Mouse (Mus musculus) hindbrain, embryonic 14.5 days (tissue): ENCODE results near the gene Atp4b. TPM values are rescaled to one million over a fixed set of nuclear protein-coding genes. Genes with fewer than 3 reads are reported as not detected.

ENCODE experiments used
- ATAC-seq: fragments of 200-750 bp; cut with Nextera tagmentation; 2 replicates; pipeline ENCODE4 v1.8.0; 2017; ENCODE audit warnings: moderate number of reproducible peaks, mild to moderate bottlenecking, moderate TSS enrichment, moderate library complexity; ENCODE audit not compliant: low FRiP score
- DNase-seq: peaks from one replicate; pipeline ENCODE4 v3.0.0-alpha.2; 2015; ENCODE audit warnings: low spot score
- H3K27ac ChIP-seq: fragments of 300-500 bp; sonication (generic); 2 replicates; pipeline ENCODE4 v1.5.1; 2014; ENCODE audit warnings: mild to moderate bottlenecking, moderate library complexity
- H3K27me3 ChIP-seq: fragments of 300-500 bp; sonication (generic); 2 replicates; pipeline ENCODE4 v1.6.1; 2014; ENCODE audit warnings: mild to moderate bottlenecking, low read length, mixed read lengths; ENCODE audit not compliant: control insufficient read depth, insufficient read depth
- H3K36me3 ChIP-seq: fragments of 300-500 bp; sonication (generic); replicated peaks from 2 replicates; pipeline ENCODE4 v1.6.1; 2014; ENCODE audit not compliant: control insufficient read depth, insufficient read depth
- H3K4me1 ChIP-seq: fragments of 300-500 bp; sonication (generic); replicated peaks from 2 replicates; pipeline ENCODE4 v1.6.1; 2014; ENCODE audit warnings: antibody characterized with exemption, low read length, mixed read lengths; ENCODE audit not compliant: control insufficient read depth, insufficient read depth
- H3K4me2 ChIP-seq: fragments of 300-500 bp; sonication (generic); replicated peaks from 2 replicates; pipeline ENCODE4 v1.6.1; 2014; ENCODE audit warnings: mild to moderate bottlenecking, moderate library complexity
- H3K4me3 ChIP-seq: fragments of 300-500 bp; sonication (generic); replicated peaks from 2 replicates; pipeline ENCODE4 v1.5.1; 2014; ENCODE audit warnings: mild to moderate bottlenecking, low read length
- H3K9ac ChIP-seq: fragments of 300-500 bp; sonication (generic); 2 replicates; pipeline ENCODE4 v1.6.1; 2014
- H3K9me3 ChIP-seq: fragments of 300-500 bp; sonication (generic); 2 replicates; pipeline ENCODE4 v1.6.1; 2016; ENCODE audit warnings: low read length; ENCODE audit not compliant: control insufficient read depth
- WGBS: fragments of 180-500 bp; shearing (Covaris S2); extraction: QIAGEN DNeasy Blood & Tissue Kit; methylation state at CpG from one replicate; pipeline ENCODE4 v1.1.7; 2014; 5-methylcytosine and 5-hydroxymethylcytosine counted together
- polyA plus RNA-seq: library from polyadenylated mRNA; unstranded; fragments of >200 nt; fragmentation: Nextera tagmentation; extraction: Ambion mirVana; gene quantifications from 2 replicates; pipeline ENCODE4 v1.2.1, GENCODE M21; 2014

The Atp4b gene
- polyA plus RNA-seq, 1 experiment from 2014 or later, result not detected

DNA sequence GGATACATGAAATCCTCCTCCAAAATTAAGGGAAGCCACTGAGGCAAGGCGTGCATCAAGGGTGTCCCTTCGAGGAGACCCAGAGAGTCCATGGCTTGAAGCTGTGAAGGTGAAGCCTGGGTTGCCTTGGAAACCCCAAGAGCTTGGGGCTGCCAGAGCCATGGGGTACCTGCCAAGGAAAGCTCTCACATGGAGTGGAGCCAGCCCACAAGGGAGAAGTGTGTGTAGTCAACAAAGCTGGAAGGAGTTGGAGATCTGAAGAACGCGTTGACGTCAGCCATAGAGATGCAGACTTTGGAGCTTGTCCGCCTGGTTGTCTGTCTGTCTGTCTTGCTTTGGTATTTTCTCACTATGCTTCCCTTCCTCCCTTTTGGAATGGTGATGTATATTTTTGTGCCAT is 24.3 kb upstream of the Atp4b start:
- Histone ChIP-seq H3K27me3 (no peaks in the 10 kb centered on the region), H3K9me3 (no peaks in the 10 kb centered on the region), H3K36me3 (no peaks in the 10 kb centered on the region), H3K27ac (no peak overlapping the region), H3K4me1 (no peaks in the 10 kb centered on the region), H3K9ac (no peak overlapping the region), H3K4me3 (no peak overlapping the region), H3K4me2 (no peak overlapping the region)
- DNase-seq, result no peak
- WGBS, result 94% methylated on average over 6 of the region's 6 CpGs
- ATAC-seq, result no peak

DNA sequence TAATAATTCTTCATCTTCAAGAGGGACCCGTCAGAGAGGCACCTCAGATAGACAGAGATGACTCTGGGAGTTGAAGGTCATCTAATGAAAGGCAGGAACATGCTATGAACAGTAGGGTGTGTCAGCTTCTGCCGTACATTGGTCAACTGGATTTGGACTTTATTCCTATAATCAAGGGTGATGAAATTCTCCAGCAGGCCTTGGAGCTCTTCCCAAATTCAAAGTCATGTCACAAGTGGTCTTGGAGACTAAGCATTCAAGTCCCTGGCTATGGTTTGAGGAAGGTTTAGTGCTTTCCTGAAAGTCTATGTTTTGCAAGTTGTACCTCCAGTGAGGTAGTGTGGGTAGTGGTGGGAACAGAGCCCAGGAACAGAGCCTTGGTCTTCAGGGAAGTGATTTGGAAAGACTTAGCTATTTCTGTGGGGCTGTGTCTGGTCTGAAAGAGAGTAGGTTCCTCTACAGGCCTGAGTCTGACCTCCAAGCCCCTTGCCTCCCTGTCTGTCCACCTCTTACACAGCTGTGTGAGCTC is 22.6 kb upstream of the Atp4b start:
- H3K27ac ChIP-seq, result no peak overlapping the region
- H3K4me1 ChIP-seq, result no peaks in the 10 kb centered on the region
- H3K4me2 ChIP-seq, result no peak overlapping the region
- 74% methylated on average over 2 of the region's 2 CpGs for WGBS
- H3K9ac ChIP-seq, result no peak overlapping the region
- H3K4me3 ChIP-seq, result no peak overlapping the region
- DNase-seq (no peak), ATAC-seq (no peak)
- H3K9me3 ChIP-seq, result no peaks in the 10 kb centered on the region
- no peaks in the 10 kb centered on the region for H3K36me3 ChIP-seq
- no peaks in the 10 kb centered on the region for H3K27me3 ChIP-seq

DNA sequence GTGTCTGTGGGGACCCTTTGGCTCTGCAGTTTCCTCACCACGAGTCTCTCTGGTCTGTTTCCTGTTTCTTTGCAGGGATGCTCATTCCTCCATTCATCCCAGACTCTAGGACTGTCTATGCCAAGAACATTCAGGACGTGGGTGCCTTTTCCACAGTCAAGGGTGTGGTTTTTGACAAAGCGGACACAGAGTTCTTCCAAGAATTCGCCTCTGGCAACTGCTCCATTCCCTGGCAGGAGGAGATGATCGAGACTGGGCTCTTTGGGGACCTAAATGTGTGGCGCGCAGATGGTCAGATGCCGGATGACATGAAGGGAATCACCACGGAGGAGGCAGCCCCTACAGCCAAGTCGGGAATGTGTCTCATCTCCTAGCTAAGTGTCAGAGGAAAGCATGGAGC is 19.3 kb upstream of the Atp4b start:
- Histone ChIP-seq H3K27me3 (no peaks in the 10 kb centered on the region), H3K36me3 (no peaks in the 10 kb centered on the region), H3K27ac (no peak overlapping the region), H3K4me2 (no peak overlapping the region), H3K9ac (no peak overlapping the region), H3K4me1 (no peaks in the 10 kb centered on the region), H3K9me3 (no peaks in the 10 kb centered on the region), H3K4me3 (no peak overlapping the region)
- ATAC-seq, result no peak
- 82% methylated on average over 10 of the region's 10 CpGs for WGBS
- no peak for DNase-seq

DNA sequence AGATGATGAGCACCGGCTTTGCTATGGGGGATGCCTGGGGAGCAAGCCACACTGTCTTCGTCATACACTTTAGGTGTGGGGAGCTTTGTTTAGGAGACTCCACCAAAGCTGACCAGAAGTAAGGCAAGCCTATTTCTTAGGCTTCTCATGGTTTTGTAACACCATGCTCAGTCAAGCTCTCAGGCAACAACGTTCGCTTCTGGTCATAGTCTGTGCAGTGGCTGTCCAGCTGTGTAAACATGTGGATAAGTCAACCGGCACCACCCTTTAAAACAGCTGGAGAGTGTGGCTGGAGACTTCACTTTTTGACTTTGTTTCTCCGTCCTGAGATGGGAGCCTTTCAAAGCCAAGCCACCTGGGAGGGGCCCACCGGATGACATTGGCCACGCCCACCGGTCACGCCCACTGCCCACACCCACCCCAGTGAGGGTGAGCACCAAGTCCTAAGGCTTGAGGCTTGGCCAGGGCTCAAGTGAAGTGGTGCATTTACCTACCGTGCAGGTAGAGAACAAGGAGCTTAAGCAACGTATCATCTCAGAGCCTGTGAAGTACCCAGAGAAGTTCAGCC is 17.3 kb upstream of the Atp4b start:
- Histone ChIP-seq H3K27ac (no peak overlapping the region), H3K4me3 (no peak overlapping the region), H3K4me2 (no peak overlapping the region), H3K9me3 (no peaks in the 10 kb centered on the region), H3K9ac (no peak overlapping the region), H3K36me3 (no peaks in the 10 kb centered on the region), H3K4me1 (no peaks in the 10 kb centered on the region), H3K27me3 (no peaks in the 10 kb centered on the region)
- 71% methylated on average over 12 of the region's 12 CpGs for WGBS
- no peak for ATAC-seq
- no peak for DNase-seq

DNA sequence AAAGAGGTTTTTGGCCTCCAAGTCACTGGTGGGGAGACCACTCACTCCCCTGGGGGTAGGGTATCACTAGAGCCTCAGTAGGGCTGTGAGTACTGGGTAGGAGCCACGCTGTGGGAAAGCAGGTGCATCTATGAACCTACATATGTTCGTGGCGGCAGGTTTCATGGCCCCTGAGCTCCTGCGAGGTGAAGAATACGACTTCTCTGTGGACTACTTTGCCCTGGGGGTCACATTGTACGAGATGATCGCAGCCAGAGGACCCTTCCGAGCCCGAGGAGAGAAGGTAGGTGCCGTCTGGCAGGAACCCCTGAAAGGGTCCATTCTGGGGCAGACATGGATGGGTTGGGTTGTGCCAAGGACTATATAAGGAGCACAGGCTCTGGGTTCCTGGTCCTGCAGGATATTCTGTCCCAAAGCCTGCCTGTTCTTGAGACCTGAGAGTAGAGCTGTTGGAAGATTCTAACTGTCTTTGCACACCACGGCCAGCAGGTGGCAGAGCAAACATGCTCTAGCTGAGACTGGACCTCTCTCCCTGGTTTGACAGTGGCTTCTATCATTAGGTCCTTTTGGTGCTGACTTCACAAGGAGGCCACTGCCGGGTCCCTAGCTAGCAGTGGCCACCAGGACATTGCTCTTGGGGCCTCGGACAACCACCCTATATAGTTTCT is 16.4 kb upstream of the Atp4b start:
- no peaks in the 10 kb centered on the region for H3K27me3 ChIP-seq
- H3K4me3 ChIP-seq, result no peak overlapping the region
- H3K9ac ChIP-seq, result no peak overlapping the region
- H3K4me2 ChIP-seq, result no peak overlapping the region
- WGBS, result 65% methylated on average over 13 of the region's 13 CpGs
- H3K4me1 ChIP-seq, result no peaks in the 10 kb centered on the region
- H3K27ac ChIP-seq, result no peak overlapping the region
- peak; percentile 34; the same call in 1 of the 2 replicates for ATAC-seq
- no peaks in the 10 kb centered on the region for H3K9me3 ChIP-seq
- no peaks in the 10 kb centered on the region for H3K36me3 ChIP-seq
- peak; percentile 75 for DNase-seq

DNA sequence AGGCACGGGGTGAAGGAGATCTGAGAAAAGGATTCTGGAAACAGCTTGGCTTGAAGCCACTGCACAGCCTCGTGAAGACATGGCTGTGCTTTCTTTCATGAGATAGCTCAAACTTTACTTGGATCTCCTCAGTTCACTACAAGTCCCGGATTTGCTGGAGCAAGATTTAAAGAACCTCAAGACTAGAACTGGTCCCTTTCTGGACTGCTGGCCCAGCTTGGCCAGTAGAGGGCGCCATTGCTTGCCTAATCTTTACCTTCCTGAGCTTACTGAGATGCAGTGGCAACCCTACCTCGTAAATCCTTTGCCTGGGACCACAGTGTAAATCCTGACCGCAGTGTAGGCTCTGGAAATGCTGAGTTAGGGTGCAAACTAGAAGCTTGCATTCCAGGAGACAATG is 15.0 kb upstream of the Atp4b start:
- H3K9ac ChIP-seq, result no peak overlapping the region
- H3K27ac ChIP-seq, result no peak overlapping the region
- H3K4me1 ChIP-seq, result no peaks in the 10 kb centered on the region
- ATAC-seq (no peak), DNase-seq (peak; percentile 77)
- no peak overlapping the region for H3K4me3 ChIP-seq
- H3K27me3 ChIP-seq, result no peaks in the 10 kb centered on the region
- no peak overlapping the region for H3K4me2 ChIP-seq
- 30% methylated on average over 6 of the region's 6 CpGs for WGBS
- no peaks in the 10 kb centered on the region for H3K36me3 ChIP-seq
- no peaks in the 10 kb centered on the region for H3K9me3 ChIP-seq

DNA sequence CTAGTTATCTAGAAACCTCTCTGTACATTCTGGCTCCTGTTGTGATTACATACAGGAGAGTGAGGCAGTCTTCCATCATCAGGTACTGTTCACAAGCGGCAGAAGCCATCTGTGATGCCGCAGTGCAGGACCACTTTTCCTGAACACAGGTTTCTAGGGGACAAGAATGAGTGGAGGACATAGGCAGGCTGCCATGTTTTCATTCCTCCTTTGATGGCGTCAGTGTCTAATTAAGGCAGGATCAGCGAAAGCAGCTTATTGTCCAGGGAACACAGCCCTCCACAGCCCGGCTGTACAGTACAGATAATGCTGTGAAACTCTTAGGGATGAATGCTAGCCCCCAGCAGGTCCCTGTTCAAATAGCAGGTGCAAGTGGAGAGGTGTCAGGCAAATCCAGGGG is 9.4 kb upstream of the Atp4b start:
- no peak overlapping the region for H3K4me3 ChIP-seq
- ATAC-seq (no peak), DNase-seq (no peak)
- H3K4me2 ChIP-seq, result no peak overlapping the region
- 72% methylated on average over 5 of the region's 5 CpGs for WGBS
- no peaks in the 10 kb centered on the region for H3K9me3 ChIP-seq
- no peaks in the 10 kb centered on the region for H3K4me1 ChIP-seq
- no peak overlapping the region for H3K9ac ChIP-seq
- no peak overlapping the region for H3K27ac ChIP-seq
- H3K36me3 ChIP-seq, result no peaks in the 10 kb centered on the region
- no peaks in the 10 kb centered on the region for H3K27me3 ChIP-seq

DNA sequence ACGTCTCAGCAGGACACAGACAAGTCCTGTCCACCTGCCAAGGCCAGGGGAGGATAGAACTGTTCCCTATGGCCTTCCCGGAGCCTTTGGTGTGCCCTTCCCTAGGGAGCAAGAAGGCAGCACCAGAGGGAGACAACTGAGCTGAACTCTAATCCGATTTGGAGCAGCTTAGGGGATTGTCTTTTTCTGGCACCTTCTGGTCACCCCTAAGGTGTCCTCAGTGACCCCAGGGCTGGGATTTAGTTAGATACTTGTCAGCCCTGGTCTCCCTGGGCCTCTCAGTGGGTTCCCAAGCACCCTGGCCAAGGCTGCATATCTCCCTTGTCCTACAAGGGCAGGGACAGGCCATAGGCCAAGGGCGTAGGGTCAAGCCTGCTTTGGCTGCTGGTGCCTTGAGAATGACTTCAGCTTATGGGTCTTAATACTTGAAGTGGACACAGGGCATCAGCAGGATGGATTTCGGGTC is 8.1 kb upstream of the Atp4b start, which contains the start of gene Grk1:
Gene Grk1 (plus strand): TSS at position 416 of the 466 bp plus-strand sequence.
- H3K27me3 ChIP-seq, result no peaks in the 10 kb centered on the region
- WGBS, result 87% methylated on average over 5 of the region's 5 CpGs
- no peak within 1 kb of the TSS for H3K9ac ChIP-seq
- H3K36me3 ChIP-seq, result no peaks in the 10 kb centered on the region
- H3K9me3 ChIP-seq, result no peaks in the 10 kb centered on the region
- H3K4me3 ChIP-seq, result no peak within 1 kb of the TSS
- H3K27ac ChIP-seq, result no peak within 1 kb of the TSS
- no peak within 1 kb of the TSS for H3K4me2 ChIP-seq
- DNase-seq (no peak), ATAC-seq (no peak)
- no peaks in the 10 kb centered on the region for H3K4me1 ChIP-seq

DNA sequence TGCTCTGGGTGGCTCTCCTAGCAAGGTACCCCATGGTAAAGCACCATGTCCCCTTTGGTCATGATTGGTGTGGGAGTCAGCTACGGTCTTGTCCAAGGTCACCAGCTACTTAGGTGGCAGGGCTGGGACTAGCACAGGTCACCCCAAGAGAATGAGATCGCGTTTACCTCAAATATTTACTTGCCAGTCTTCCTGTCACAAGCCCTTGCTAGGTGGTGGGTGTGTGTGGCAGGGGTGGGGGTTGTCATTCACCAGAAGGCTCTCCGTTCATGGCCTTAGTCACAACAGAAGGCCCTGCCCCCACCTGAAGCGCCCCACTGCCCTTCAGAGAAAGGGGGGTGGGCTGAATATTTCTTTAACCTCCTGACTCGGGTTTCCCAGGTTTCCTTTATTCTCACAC is 6.9 kb upstream of the Atp4b start:
- Histone ChIP-seq H3K4me3 (no peak overlapping the region), H3K4me1 (no peaks in the 10 kb centered on the region), H3K27ac (no peak overlapping the region), H3K36me3 (no peaks in the 10 kb centered on the region), H3K27me3 (no peaks in the 10 kb centered on the region), H3K4me2 (no peak overlapping the region), H3K9ac (no peak overlapping the region), H3K9me3 (no peaks in the 10 kb centered on the region)
- WGBS, result 77% methylated on average over 6 of the region's 6 CpGs
- DNase-seq, result no peak
- no peak for ATAC-seq
